Mouse (Mus musculus): ENCODE measurements at regions not wholly inside any gene's neighbourhood (a gene's known extent, or its start where the extent isn't known, plus 50 kb on each side); places are given as distances from the start of the nearest gene placed in this dataset.
A peak's percentile ranks its signal among the peaks of the same experiment; 100 is the strongest.

DNA sequence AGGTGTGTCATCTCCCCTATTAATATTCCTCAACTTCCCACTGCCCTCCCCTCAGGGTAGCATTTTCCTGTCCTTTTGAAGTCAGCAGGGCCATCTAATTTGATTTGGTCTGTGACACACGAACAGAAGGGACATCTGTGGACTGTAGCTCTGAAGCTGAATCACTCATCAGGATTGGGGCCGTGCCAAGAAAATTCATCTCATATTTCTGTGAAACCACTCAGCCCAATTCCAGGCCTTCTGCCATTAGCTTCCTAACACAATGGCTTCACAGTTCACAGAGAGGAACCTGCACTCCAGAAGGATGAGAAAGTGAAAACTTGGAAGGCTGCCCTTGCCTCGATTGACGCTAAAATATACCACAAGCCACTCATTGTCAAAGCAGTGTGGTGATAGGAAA is 86.1 kb downstream of the Abhd5 start:
- DNase-seq (ENCODE audit: low spot score): no peak

- DNase-seq (ENCODE audit: low spot score): no peak
Measured at GRCm38 (mm10) chr9:122446387-122447105, 95.1 kb downstream of the Abhd5 start.

DNA sequence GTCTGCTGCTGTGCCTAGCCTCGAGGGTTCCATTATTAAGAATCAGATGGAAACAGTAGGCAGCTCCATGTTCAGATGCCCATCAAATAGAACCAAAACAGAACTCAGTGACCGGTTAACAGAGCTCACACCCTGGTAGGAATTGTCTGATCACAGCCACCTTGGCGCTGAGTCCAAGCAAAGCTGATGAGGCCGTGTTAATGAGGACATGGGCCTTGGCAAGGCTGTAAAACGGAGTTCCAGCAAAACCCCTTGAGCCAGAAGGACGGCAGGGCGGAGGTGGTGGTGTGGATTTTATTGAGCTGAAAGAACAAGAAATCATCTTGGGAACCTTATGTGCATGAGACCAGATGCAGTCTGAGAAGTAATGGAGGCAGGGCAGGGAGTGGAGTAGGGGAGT is 96.2 kb downstream of the Abhd5 start:
- DNase-seq (ENCODE audit: low spot score): no peak

GRCm38 (mm10) chr9:122448342-122448741 is 96.9 kb downstream of the Abhd5 start:
- DNase-seq (ENCODE audit: low spot score): no peak

DNA sequence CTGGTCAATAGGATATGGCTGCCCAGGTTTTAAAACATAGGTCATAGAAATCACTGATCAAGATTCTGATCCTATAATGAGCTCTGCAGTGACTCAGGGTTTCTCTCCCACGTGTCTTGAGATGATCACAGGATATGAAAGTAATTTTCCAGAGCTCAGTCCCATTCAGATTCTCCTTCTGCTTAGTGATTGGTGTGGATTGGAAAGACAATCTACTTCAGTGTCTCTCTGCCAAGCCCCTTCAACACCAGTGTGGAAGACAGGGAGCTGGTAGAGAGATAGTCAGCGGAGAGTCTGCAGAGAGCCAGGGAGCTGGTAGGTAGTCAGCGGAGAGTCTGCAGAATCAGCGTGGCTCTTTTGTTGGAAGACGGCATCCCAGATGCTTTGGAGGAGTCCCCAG is 99.1 kb downstream of the Abhd5 start:
- DNase-seq (ENCODE audit: low spot score): no peak

GRCm38 (mm10) chr9:122455301-122455700 is 103.9 kb downstream of the Abhd5 start:
- no peak for DNase-seq (ENCODE audit: low spot score)

DNA sequence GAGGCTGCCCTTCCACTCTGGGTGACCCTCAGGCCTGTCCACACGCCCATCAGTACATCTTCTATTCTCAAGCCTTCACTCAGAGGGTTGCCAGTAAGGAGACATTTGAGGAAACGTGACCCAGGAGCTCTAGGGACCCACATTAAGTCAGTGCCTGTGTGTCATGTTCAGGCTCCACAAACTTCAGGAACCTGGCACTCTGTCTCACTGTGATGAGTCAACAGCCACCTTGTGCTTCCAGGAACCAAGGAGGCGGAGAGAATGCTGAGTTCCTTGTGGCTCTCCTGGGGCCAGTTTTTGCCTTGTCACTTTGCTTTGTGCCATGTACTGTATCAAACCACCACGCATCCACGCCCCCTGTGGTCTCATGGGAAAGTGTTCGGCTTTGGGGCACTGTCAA is 104.4 kb downstream of the Abhd5 start:
- no peak for DNase-seq (ENCODE audit: low spot score)

- no peak for DNase-seq (ENCODE audit: low spot score)
Measured at GRCm38 (mm10) chr9:122459491-122459890, 108.1 kb downstream of the Abhd5 start.

DNA sequence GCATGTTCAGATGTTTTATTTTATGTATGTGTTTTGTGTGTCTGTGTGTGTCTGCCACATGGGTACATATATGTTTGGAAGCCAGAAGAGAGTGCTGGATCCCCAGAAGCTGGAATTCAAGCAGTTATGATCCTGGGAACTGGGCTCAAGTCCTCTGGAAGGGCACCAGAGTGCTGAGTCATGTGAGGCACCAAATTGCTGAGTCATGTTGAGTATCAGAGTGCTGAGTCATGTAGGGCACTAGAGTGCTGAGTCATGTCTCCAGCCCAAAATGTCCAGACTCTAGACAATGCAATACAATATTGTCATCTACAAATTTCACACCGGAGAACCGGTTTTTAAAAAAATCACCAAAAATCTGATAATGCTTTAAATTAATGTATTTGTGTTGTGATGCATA is 120.1 kb downstream of the Abhd5 start:
- peak; percentile 38 for DNase-seq (ENCODE audit: low spot score)

GRCm38 (mm10) chr9:122476356-122476755 is 124.9 kb downstream of the Abhd5 start:
- DNase-seq (ENCODE audit: low spot score): no peak

DNA sequence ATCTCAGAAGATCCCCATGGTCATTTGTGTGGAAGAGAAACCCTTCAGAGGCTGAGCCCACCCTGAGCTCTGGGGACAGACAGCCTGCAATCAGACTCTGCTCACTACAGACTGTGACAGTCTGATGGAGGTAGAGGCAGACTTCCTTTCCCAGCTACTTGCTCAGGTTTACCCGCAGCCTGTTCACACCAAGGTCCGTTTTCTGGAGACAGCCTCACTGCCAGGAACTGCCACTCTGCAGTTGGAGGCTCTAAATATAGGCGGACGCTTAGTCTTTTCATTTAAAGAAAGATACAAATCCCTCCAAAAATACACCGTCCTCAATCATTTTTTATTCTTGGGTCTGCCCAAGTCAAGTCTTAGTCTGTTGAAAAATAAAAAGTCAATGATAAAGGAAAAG is 135.6 kb downstream of the Abhd5 start:
- no peak for DNase-seq (ENCODE audit: low spot score)

DNA sequence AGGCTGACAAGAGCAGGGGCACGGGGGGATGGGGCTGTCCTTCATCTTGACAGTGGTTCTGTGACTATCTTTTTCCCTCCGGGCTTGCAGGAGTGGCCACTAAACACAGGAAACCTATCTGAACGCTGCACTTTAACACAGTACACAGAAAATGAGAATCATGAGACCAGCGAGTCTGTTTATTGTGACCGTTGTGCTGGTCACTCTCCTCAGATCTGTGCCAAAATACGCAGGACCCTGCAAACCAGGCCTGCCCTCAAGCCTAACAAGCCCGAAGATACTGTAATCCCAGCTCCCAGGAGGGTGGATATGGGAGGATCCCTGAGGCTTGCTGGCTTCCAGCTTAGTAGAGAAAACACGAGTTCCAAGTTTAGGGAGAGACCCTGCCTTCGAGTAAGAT is 143.3 kb downstream of the Abhd5 start:
- no peak for DNase-seq (ENCODE audit: low spot score)

DNA sequence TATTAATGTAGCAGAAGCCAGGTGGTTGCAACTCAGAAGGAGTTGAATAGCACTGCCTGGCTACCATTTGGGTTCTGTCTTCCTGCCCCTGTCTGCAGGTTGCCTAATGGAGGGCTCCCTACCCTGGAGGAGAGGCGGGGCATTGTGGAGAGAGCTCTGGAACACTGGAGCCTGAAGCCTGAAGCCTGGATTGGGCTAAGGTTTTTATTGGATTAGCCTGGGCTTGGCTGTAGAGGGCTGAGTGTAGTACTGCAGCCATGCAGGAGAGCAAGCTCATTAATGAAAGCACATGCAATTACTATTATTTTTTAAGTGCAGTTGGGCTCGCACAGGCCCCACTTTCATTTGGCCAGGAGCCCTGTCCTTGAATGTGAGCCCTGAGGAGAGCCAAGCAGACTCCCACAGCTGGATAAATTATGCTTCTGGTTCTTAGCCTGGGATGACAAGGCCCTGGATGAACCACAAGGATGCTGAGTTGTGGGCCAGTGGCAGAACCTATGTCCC is 145.1 kb downstream of the Abhd5 start:
- no peak for DNase-seq (ENCODE audit: low spot score)

GRCm38 (mm10) chr9:122501864-122502341 is 150.5 kb downstream of the Abhd5 start:
- DNase-seq (ENCODE audit: low spot score): no peak

- no peak for DNase-seq (ENCODE audit: low spot score)
Measured at GRCm38 (mm10) chr9:122521569-122521968, 170.2 kb downstream of the Abhd5 start.

DNA sequence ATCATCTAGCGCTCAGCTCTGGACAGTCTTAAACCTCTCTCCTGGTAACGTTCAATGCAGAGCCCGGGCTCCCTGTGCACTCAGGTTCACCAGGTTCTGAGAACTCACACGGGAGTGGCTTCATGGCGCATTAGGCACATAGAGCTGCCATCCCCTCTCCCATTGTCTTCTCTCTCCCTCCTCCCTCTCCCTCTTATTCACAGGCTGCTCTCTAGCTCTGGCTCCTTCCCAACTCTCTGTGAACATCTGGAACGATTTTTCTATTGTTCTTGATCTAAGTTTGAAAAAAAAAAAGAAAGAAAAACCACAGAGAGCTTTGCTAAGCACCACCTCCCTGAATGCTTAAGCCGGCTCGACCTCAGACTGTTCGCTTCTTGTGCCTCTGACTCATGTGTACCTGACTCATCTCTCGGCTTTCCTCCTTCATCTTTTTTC is 174.2 kb downstream of the Abhd5 start:
- DNase-seq (ENCODE audit: low spot score): no peak

DNA sequence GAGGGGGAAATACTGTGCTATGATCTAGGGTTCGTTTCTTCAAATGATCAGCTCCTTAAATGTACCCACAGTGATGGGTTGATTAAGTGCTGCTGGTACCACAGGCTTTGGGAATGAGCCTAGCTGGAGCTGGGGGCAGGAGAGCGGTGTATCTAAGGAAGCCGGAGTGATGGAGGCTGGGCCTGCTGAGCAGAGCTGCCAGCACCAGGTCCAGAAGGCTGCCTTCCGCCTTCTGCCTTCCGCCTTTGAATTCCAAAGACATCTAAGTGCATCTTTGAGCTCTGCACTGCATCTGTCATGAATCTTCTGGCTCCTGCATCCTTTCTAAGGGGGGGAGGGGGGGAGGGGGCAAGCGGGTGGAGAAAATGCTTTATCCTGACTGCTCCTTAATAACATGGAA is 176.9 kb downstream of the Abhd5 start:
- no peak for DNase-seq (ENCODE audit: low spot score)

DNA sequence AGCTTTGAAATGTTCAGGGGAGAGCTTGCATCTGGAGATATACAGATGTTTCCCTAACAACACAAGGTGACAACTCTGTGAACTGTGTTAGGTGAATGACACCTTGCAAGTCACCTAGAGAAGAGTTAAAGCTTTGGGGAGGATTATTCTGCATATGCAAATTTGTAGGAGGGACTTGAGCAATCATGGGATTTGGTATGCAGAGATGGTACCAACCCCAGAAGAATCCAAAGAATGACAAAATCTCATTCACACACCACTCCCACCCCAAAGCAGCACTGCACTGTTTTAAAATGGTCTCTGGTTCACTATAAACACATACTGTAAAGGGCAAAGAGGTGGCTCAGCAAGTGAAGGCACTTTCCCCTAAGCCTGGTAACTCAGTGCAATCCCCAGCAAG is 178.3 kb downstream of the Abhd5 start:
- no peak for DNase-seq (ENCODE audit: low spot score)

DNA sequence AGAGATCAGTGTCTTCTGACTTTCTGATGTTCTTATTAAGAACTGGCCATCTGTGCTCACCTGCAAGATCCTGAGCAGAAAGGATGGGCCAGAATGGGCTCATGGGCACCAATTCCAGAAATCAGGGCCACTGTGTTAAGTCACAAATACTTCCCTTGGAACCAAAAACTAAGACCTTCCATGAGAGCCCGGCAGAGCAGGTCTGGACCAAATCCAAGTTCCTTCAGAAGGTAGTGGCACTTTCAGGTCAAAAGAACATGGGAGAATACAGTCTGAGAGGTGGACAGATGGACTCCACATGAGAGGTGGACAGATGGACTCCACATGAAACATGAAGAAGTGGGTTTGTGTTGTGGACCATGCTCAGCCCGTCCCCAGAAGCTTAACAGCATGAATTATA is 180.4 kb downstream of the Abhd5 start:
- DNase-seq (ENCODE audit: low spot score): no peak

GRCm38 (mm10) chr9:122534121-122534814 is 182.9 kb downstream of the Abhd5 start:
- no peak for DNase-seq (ENCODE audit: low spot score)

DNA sequence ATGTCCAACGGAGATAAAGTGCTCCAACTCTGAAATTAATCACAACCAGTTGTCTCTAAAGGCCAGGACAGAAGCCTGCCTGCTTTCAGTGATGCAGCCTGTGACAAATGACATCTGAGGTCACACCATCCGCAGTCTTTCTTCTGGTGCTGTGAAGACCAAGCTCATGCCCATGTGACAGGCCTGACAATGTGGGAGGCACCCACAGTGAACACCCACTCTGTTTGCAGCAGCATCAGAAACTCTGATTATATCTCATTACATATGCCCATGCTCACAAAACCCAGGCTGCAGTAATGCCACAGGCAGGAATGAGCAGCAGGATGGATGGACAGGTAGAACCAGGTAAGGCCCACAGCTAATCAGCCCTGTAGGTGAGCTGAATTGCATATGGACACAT is 183.6 kb downstream of the Abhd5 start:
- no peak for DNase-seq (ENCODE audit: low spot score)

- no peak for DNase-seq (ENCODE audit: low spot score)
Measured at GRCm38 (mm10) chr9:122540091-122540490, 188.7 kb downstream of the Abhd5 start.

DNA sequence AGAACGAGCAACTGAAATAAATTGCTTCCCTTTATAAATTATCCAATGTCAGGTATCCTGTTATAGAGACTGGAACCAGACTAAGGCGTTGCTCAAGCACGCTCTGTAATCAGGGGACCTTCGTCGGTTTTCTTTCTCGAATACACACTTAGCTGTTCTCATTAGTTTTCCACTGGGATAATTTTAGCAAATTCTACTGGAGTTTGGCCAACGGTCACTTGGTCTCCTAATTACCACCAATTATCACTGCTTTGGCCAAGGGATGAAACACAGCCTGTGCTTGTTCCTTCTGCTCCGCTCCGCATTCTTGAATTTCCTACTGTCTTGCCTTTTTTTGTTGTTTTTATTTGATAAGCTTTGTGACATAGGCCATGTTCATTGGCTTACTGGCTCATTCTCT is 191.1 kb upstream of the Topaz1 start:
- no peak for DNase-seq (ENCODE audit: low spot score)

- no peak for DNase-seq (ENCODE audit: low spot score)
Measured at GRCm38 (mm10) chr9:122566060-122566459, 181.1 kb upstream of the Topaz1 start.
